Mouse (Mus musculus) CH12.LX (cell line): ENCODE measurements around the gene Ywhab.
A peak's percentile ranks its signal among the peaks of the same experiment; 100 is the strongest.

Source experiments
- CTCF ChIP-seq, 2 experiments: IDR thresholded peaks in 1 of 2; conservative IDR thresholded peaks in 1 of 2; 2 replicates each; pipeline ENCODE4 v1.5.1; 2011 to 2012; ENCODE audit warnings: low read depth in 2 of 2, low read length in 2 of 2, improper control_type of control experiment in 1 of 2, inconsistent platforms in 1 of 2, mild to moderate bottlenecking in 1 of 2, moderate library complexity in 1 of 2
- ELF1 ChIP-seq: IDR thresholded peaks from 2 replicates; pipeline ENCODE4 v1.6.1; 2014; ENCODE audit warnings: low read depth, mild to moderate bottlenecking, inconsistent platforms, low read length, improper control_type of control experiment
- EP300 ChIP-seq: IDR thresholded peaks from 2 replicates; pipeline ENCODE4 v1.6.1; 2011; ENCODE audit warnings: low read length, improper control_type of control experiment
- MAZ ChIP-seq: IDR thresholded peaks from 2 replicates; pipeline ENCODE4 v1.6.1; 2012; ENCODE audit warnings: low read depth, mild to moderate bottlenecking, inconsistent platforms, low read length, improper control_type of control experiment, moderate library complexity
- NELFE ChIP-seq: IDR thresholded peaks from 2 replicates; pipeline ENCODE4 v1.6.1; 2011; ENCODE audit warnings: low read depth, low read length, improper control_type of control experiment
- POLR2A ChIP-seq: IDR thresholded peaks from 2 replicates; pipeline ENCODE4 v1.6.1; 2011; ENCODE audit warnings: low read depth, mild to moderate bottlenecking, improper control_type of control experiment, low read length
- SMC3 ChIP-seq: IDR thresholded peaks from 2 replicates; pipeline ENCODE4 v1.6.1; 2011; ENCODE audit warnings: low read depth, low read length, improper control_type of control experiment
- UBTF ChIP-seq: IDR thresholded peaks from 2 replicates; pipeline ENCODE4 v1.6.1; 2012; ENCODE audit warnings: low read depth, mild to moderate bottlenecking, inconsistent platforms, low read length, improper control_type of control experiment, moderate library complexity
- ZC3H11A ChIP-seq: IDR thresholded peaks from 2 replicates; pipeline ENCODE4 v1.6.1; 2012; ENCODE audit warnings: low read depth, mild to moderate bottlenecking, inconsistent platforms, low read length, improper control_type of control experiment

DNA sequence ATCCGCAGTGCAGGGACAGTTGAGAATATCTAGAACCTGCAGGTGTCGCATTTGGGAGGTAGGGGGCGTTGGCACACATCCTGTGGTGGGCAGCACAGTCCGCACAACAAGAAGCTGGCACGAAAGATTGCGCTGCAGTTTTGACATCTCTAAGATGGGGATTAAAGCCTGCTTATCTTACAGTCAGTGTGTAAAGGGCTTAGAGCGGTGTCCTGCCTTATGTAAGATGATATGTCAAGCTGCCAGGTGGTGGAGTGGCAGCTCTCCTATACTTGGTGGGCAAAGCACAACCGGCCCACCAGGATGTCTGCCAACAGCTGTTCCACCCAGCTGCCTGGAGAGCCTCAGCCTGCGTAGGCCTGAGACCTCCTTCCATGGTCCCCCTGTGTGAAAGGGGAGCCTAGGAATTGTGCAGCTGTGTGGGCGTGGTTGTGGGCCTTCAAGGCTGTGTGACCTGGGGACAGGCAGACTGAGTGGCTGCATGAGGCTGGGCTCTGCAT is 41.8 kb downstream of the Ywhab start:
- peak; percentile 11 to 52; a peak in 2 of 4 replicates for TF ChIP-seq CTCF (conservative IDR thresholded peaks at IDR 0.05 in 1 of 2, IDR thresholded peaks at IDR 0.05 in 1 of 2; ENCODE audit: low read depth in 2 of 2, low read length in 2 of 2)
- no peak for TF ChIP-seq NELFE
- TF ChIP-seq SMC3, result peak; percentile 20; the same call in 1 of the 2 replicates
- no peak for TF ChIP-seq EP300
- no peak for TF ChIP-seq ELF1
- no peak for TF ChIP-seq POLR2A
- no peak for TF ChIP-seq MAZ
- TF ChIP-seq UBTF, result no peak
- no peak for TF ChIP-seq ZC3H11A
